Mouse (Mus musculus): ENCODE data around the gene E330021D16Rik.

- no peak for TF ChIP-seq TCF12 (IDR thresholded peaks at IDR 0.05; ENCODE audit: low read depth, low read length)
- TF ChIP-seq USF1 (IDR thresholded peaks at IDR 0.05; ENCODE audit: low read depth, low read length): no peak
- no peak for TF ChIP-seq CTCF (conservative IDR thresholded peaks at IDR 0.05 in 1 of 2, IDR thresholded peaks at IDR 0.05 in 1 of 2; ENCODE audit: low read depth in 2 of 2, low read length in 2 of 2)
- TF ChIP-seq EP300 (IDR thresholded peaks at IDR 0.05; ENCODE audit: low read length): no peak
- TF ChIP-seq POLR2A (IDR thresholded peaks at IDR 0.05; ENCODE audit: low read depth, low read length): no peak
- TF ChIP-seq ZNF384 (IDR thresholded peaks at IDR 0.05; ENCODE audit: low read depth, low read length): no peak
- TF ChIP-seq MAX (IDR thresholded peaks at IDR 0.05; ENCODE audit: low read length): no peak
- no peak for TF ChIP-seq NELFE (IDR thresholded peaks at IDR 0.05; ENCODE audit: low read depth, low read length)
- TF ChIP-seq MXI1 (IDR thresholded peaks at IDR 0.05; ENCODE audit: low read depth, low read length): no peak
These were observed 14.1 kb upstream of the E330021D16Rik start for GRCm38 (mm10) chr6:136429441-136429840.

Measured in CH12.LX (cell line).